Mouse (Mus musculus) neural tube, embryonic 11.5 days (tissue): ENCODE results near the gene Tbck. TPM values are rescaled to one million over a fixed set of nuclear protein-coding genes. Genes with fewer than 3 reads are reported as not detected.

Experiments used
- ATAC-seq: fragments of 200-750 bp; cut with Nextera tagmentation; 2 replicates; pipeline ENCODE4 v1.8.0; 2017; ENCODE audit warnings: moderate number of reproducible peaks, mild to moderate bottlenecking, moderate TSS enrichment, moderate library complexity; ENCODE audit not compliant: insufficient read depth, low FRiP score, low TSS enrichment
- DNase-seq: peaks from one replicate; pipeline ENCODE4 v3.0.0-alpha.2; 2015; ENCODE audit warnings: low spot score
- H3K27ac ChIP-seq: fragments of 300-500 bp; sonication (generic); 2 replicates; pipeline ENCODE4 v1.5.1; 2014; ENCODE audit warnings: low read depth, mild to moderate bottlenecking, low read length
- H3K27me3 ChIP-seq: fragments of 300-500 bp; sonication (generic); 2 replicates; pipeline ENCODE4 v1.6.1; 2014; ENCODE audit warnings: mild to moderate bottlenecking, low read length, mixed read lengths; ENCODE audit not compliant: control insufficient read depth, insufficient read depth
- H3K36me3 ChIP-seq: fragments of 300-500 bp; sonication (generic); 2 replicates; pipeline ENCODE4 v1.6.1; 2014; ENCODE audit warnings: mild to moderate bottlenecking, low read length, moderate library complexity, mixed read lengths; ENCODE audit not compliant: control insufficient read depth, insufficient read depth
- H3K4me1 ChIP-seq: fragments of 300-500 bp; sonication (generic); 2 replicates; pipeline ENCODE4 v1.6.1; 2014; ENCODE audit warnings: low read length, mixed read lengths; ENCODE audit not compliant: control insufficient read depth, insufficient read depth
- H3K4me2 ChIP-seq: fragments of 300-500 bp; sonication (generic); 2 replicates; pipeline ENCODE4 v1.6.1; 2014; ENCODE audit warnings: low read depth, mild to moderate bottlenecking, moderate library complexity
- H3K4me3 ChIP-seq: fragments of 300-500 bp; sonication (generic); 2 replicates; pipeline ENCODE4 v1.5.1; 2014; ENCODE audit warnings: low read depth, low read length
- H3K9ac ChIP-seq: fragments of 300-500 bp; sonication (generic); 2 replicates; pipeline ENCODE4 v1.6.1; 2014; ENCODE audit warnings: mild to moderate bottlenecking, low read length
- H3K9me3 ChIP-seq: fragments of 300-500 bp; sonication (generic); 2 replicates; pipeline ENCODE4 v1.6.1; 2016; ENCODE audit warnings: low read length; ENCODE audit not compliant: control insufficient read depth
- WGBS: fragments of 180-500 bp; shearing (Covaris S2); extraction: QIAGEN DNeasy Blood & Tissue Kit; methylation state at CpG from one replicate; pipeline ENCODE4 v1.1.7; 2014; 5-methylcytosine and 5-hydroxymethylcytosine counted together
- polyA plus RNA-seq: library from polyadenylated mRNA; unstranded; fragments of >200 nt; fragmentation: Nextera tagmentation; extraction: Ambion mirVana; gene quantifications from 2 replicates; pipeline ENCODE4 v1.2.1, GENCODE M21; 2014

The Tbck gene
- polyA plus RNA-seq, 1 experiment from 2014 or later: 23.5 TPM

- no peak for DNase-seq
- no peaks in the 10 kb centered on the region for H3K36me3 ChIP-seq
- no peak overlapping the region for H3K4me3 ChIP-seq
- ATAC-seq: no peak
- H3K27me3 ChIP-seq: no peaks in the 10 kb centered on the region
- no peaks in the 10 kb centered on the region for H3K9me3 ChIP-seq
- no peak overlapping the region for H3K27ac ChIP-seq
- no peaks in the 10 kb centered on the region for H3K4me1 ChIP-seq
- H3K4me2 ChIP-seq: no peak overlapping the region
- no peak overlapping the region for H3K9ac ChIP-seq
- 92% methylated on average over 16 of the region's 16 CpGs for WGBS
These were observed 203.3 kb downstream of the Tbck start for GRCm38 (mm10) chr3:132887074-132887848.

Other genes with a start within 250 kb of the Tbck start
- not detected in 2 replicates for gene Gimd1, start 54.3 kb upstream of the Tbck start, polyA plus RNA-seq
- gene Aimp1, start 226 bp downstream of the Tbck start, polyA plus RNA-seq: 77.6 and 86.0 TPM in 2 replicates